Mouse (Mus musculus) lung, embryonic 15.5 days (tissue): ENCODE data around the gene Sema6d. TPM values are rescaled to one million over a fixed set of nuclear protein-coding genes. Genes with fewer than 3 reads are reported as not detected.

Experiments
- ATAC-seq: fragments of 200-750 bp; cut with Nextera tagmentation; 2 replicates; pipeline ENCODE4 v1.8.0; 2017; ENCODE audit warnings: moderate number of reproducible peaks, borderline replicate concordance; ENCODE audit not compliant: low FRiP score, low TSS enrichment; ENCODE audit errors: extremely low read depth
- H3K27ac ChIP-seq: fragments of 300-500 bp; sonication (generic); 2 replicates; pipeline ENCODE4 v1.5.1; 2015; ENCODE audit warnings: moderate library complexity, mild to moderate bottlenecking, inconsistent platforms
- H3K27me3 ChIP-seq: fragments of 300-500 bp; sonication (generic); 2 replicates; pipeline ENCODE4 v1.6.1; 2015; ENCODE audit warnings: inconsistent platforms
- H3K36me3 ChIP-seq: fragments of 300-500 bp; sonication (generic); 2 replicates; pipeline ENCODE4 v1.6.1; 2015; ENCODE audit warnings: inconsistent platforms
- H3K4me1 ChIP-seq: fragments of 300-500 bp; sonication (generic); 2 replicates; pipeline ENCODE4 v1.6.1; 2015; ENCODE audit warnings: inconsistent platforms
- H3K4me2 ChIP-seq: fragments of 300-500 bp; sonication (generic); 2 replicates; pipeline ENCODE4 v1.6.1; 2015; ENCODE audit warnings: inconsistent platforms, mild to moderate bottlenecking, moderate library complexity
- H3K4me3 ChIP-seq: fragments of 300-500 bp; sonication (generic); 2 replicates; pipeline ENCODE4 v1.5.1; 2015; ENCODE audit warnings: mild to moderate bottlenecking, inconsistent platforms
- H3K9ac ChIP-seq: fragments of 300-500 bp; sonication (generic); 2 replicates; pipeline ENCODE4 v1.6.1; 2015; ENCODE audit warnings: inconsistent platforms
- H3K9me3 ChIP-seq: fragments of 300-500 bp; sonication (generic); 2 replicates; pipeline ENCODE4 v1.6.1; 2016; ENCODE audit warnings: inconsistent platforms
- WGBS: fragments of 180-500 bp; shearing (Covaris S2); methylation state at CpG from one replicate; pipeline ENCODE4 v1.1.7; 2015; 5-methylcytosine and 5-hydroxymethylcytosine counted together
- polyA plus RNA-seq: library from polyadenylated mRNA; unstranded; fragments of >200 nt; fragmentation: Nextera tagmentation; extraction: Ambion mirVana; gene quantifications from 2 replicates; pipeline ENCODE4 v1.2.1, GENCODE M21; 2015

The Sema6d gene
- polyA plus RNA-seq, 1 experiment from 2014 or later: 19.6 TPM

- Histone ChIP-seq H3K4me3 (peak overlapping the region; percentile 80), H3K36me3 (no peaks in the 10 kb centered on the region), H3K9ac (peak overlapping the region; percentile 83), H3K27me3 (peaks cover 12% of the 10 kb centered on the region; the same call in 1 of the 2 replicates), H3K4me2 (peak overlapping the region; percentile 90), H3K9me3 (no peaks in the 10 kb centered on the region), H3K27ac (peak overlapping the region; percentile 99), H3K4me1 (peaks cover 33% of the 10 kb centered on the region)
- WGBS: 9% methylated on average over 13 of the region's 13 CpGs
- no peak for ATAC-seq
Observed at GRCm38 (mm10) chr2:124611226-124611625, 521.5 kb downstream of the Sema6d start.

- Histone ChIP-seq H3K9ac (peak overlapping the region; percentile 2), H3K27me3 (peaks cover 7% of the 10 kb centered on the region; the same call in 1 of the 2 replicates), H3K36me3 (no peaks in the 10 kb centered on the region), H3K27ac (peak overlapping the region; percentile 31; the same call in 1 of the 2 replicates), H3K4me2 (peak overlapping the region; percentile 90), H3K4me1 (peaks cover 39% of the 10 kb centered on the region), H3K9me3 (no peaks in the 10 kb centered on the region), H3K4me3 (peak overlapping the region; percentile 80)
- no peak for ATAC-seq
- WGBS: 24% methylated on average over 6 of the region's 6 CpGs
Observed at GRCm38 (mm10) chr2:124612276-124612675, 522.5 kb downstream of the Sema6d start.

- WGBS: 33% methylated on average over 10 of the region's 10 CpGs
- H3K27ac ChIP-seq: peak overlapping the region; percentile 31; the same call in 1 of the 2 replicates
- H3K36me3 ChIP-seq: no peaks in the 10 kb centered on the region
- H3K27me3 ChIP-seq: peaks cover 7% of the 10 kb centered on the region; the same call in 1 of the 2 replicates
- peak overlapping the region; percentile 90 for H3K4me2 ChIP-seq
- H3K4me3 ChIP-seq: peak overlapping the region; percentile 80
- H3K9me3 ChIP-seq: no peaks in the 10 kb centered on the region
- no peak for ATAC-seq
- peak overlapping the region; percentile 2 for H3K9ac ChIP-seq
- peaks cover 45% of the 10 kb centered on the region for H3K4me1 ChIP-seq
Observed at GRCm38 (mm10) chr2:124612727-124613510, 523.1 kb downstream of the Sema6d start.

DNA sequence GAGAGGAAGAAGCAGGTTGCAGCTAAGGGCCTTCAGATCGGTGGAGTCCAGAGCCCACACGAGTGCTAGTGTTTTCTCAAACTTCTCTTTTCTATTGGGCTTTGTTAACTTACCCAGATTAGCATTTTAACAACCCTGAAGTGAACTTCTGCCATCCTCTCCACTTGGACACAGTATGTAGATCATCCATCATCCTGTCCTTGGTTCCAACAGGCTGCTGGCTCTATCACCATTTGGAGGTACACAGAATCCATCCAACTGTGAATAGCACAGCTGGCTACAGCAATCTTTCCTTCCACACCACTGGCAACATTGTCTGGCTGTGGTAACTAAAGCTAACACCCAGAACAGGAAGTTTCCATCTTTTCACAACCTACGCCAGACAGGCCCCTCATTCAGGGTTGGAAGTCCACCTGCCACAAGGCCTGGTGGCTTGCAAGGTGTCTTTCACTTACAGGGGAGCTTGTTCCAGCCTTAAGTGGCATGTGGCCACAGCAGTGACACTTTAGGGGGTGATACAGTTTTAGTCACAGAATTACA is 524.0 kb downstream of the Sema6d start:
- Histone ChIP-seq H3K4me3 (peak overlapping the region; percentile 80), H3K9ac (no peak overlapping the region), H3K4me1 (peaks cover 42% of the 10 kb centered on the region), H3K36me3 (no peaks in the 10 kb centered on the region), H3K9me3 (no peaks in the 10 kb centered on the region), H3K27ac (no peak overlapping the region), H3K4me2 (peak overlapping the region; percentile 90), H3K27me3 (peaks cover 7% of the 10 kb centered on the region; the same call in 1 of the 2 replicates)
- 36% methylated on average over 3 of the region's 3 CpGs for WGBS
- no peak for ATAC-seq

DNA sequence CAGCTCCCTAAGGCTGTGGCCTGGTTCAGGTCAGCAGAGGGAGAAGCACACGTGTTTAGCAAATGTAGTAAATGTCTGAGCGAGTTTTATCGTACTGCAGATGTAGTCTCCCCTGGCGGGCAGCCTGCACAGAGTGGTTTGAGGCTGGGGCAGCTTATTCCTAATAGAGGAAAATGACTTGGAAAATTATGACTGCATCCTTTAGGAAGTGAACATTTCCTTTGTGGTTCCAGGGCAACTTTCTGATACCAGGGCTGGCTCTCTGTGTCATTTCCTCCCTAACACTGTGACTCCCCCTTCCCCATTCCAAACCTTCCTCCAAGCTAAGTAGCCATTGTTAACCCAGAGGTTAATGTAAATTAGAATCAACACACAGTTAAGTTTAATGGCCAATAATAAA is 527.0 kb downstream of the Sema6d start:
- Histone ChIP-seq H3K4me1 (peaks cover 37% of the 10 kb centered on the region), H3K9ac (no peak overlapping the region), H3K9me3 (no peaks in the 10 kb centered on the region), H3K27me3 (peaks cover 7% of the 10 kb centered on the region; the same call in 1 of the 2 replicates), H3K4me2 (0 out of 2 replicates have a peak overlapping the region, but pooled peaks have one; percentile 2), H3K4me3 (no peak overlapping the region), H3K27ac (peak overlapping the region; percentile 17; the same call in 1 of the 2 replicates), H3K36me3 (no peaks in the 10 kb centered on the region)
- WGBS: 56% methylated on average over 4 of the region's 4 CpGs
- ATAC-seq: no peak

DNA sequence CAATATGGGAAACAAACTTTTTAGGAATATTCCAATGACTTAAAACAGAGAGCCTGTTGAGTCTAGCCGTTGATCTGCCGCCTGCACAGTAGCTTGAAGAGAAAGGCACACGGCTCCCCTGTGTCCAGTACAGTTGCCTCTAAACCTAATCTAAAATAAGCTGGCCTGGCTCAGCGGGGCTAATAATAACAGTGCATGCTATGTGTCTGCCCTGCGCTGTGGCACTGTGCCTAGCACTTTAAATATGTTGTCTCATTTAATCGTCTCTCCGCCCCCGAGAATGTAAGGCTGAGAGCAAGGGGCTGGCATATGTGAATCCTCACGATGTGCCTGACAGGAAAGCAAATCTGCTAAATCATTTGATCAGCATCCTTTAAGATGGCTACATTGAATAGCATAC is 527.7 kb downstream of the Sema6d start:
- Histone ChIP-seq H3K9ac (no peak overlapping the region), H3K36me3 (no peaks in the 10 kb centered on the region), H3K9me3 (no peaks in the 10 kb centered on the region), H3K27me3 (peaks cover 2% of the 10 kb centered on the region; the same call in 1 of the 2 replicates), H3K4me2 (0 out of 2 replicates have a peak overlapping the region, but pooled peaks have one; percentile 1), H3K4me1 (peaks cover 41% of the 10 kb centered on the region), H3K4me3 (no peak overlapping the region), H3K27ac (0 out of 2 replicates have a peak overlapping the region, but pooled peaks have one; percentile 2)
- 51% methylated on average over 9 of the region's 9 CpGs for WGBS
- ATAC-seq: no peak

GRCm38 (mm10) chr2:124618091-124618490 is 528.3 kb downstream of the Sema6d start:
- no peaks in the 10 kb centered on the region for H3K27me3 ChIP-seq
- H3K27ac ChIP-seq: no peak overlapping the region
- H3K4me2 ChIP-seq: no peak overlapping the region
- ATAC-seq: no peak
- H3K4me1 ChIP-seq: peaks cover 35% of the 10 kb centered on the region
- 61% methylated on average over 5 of the region's 5 CpGs for WGBS
- H3K9ac ChIP-seq: no peak overlapping the region
- no peaks in the 10 kb centered on the region for H3K36me3 ChIP-seq
- H3K9me3 ChIP-seq: no peaks in the 10 kb centered on the region
- H3K4me3 ChIP-seq: no peak overlapping the region

DNA sequence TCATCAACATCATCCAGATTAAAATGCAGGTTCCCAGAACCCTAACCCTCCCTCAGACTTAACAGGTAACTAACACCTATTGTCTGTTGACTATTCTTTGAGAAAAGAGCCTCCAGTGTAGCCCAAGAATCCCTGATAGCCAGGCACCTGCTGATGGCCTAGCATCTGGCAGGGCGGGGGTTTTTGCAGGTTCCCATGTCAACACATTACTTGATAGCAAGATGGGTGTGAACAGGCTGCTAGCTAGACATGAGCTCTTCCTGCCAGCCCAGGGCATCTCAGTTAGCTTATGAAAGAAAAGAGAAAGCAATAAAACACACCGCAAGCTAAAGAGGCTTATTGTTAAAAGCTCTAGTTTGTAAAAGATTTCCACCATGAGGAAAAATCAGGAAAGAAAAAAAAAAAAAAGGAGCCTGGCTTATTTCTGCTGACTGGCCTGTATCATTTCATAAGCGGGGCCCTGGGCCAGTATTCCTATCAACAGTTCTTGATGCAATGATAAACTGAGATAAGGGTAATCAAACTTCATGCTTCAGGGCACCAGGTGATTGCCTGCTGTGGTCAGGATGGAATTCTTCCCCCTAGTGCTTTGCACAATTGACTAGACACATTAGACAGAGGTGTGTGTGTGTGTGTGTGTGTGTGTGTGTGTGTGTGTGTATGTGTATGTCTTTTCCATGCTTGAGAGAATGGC is 528.9 kb downstream of the Sema6d start:
- no peaks in the 10 kb centered on the region for H3K36me3 ChIP-seq
- H3K27ac ChIP-seq: no peak overlapping the region
- peaks cover 34% of the 10 kb centered on the region for H3K4me1 ChIP-seq
- no peaks in the 10 kb centered on the region for H3K9me3 ChIP-seq
- no peaks in the 10 kb centered on the region for H3K27me3 ChIP-seq
- no peak overlapping the region for H3K4me2 ChIP-seq
- WGBS: 63% methylated on average over 3 of the region's 3 CpGs
- H3K9ac ChIP-seq: no peak overlapping the region
- no peak overlapping the region for H3K4me3 ChIP-seq
- no peak for ATAC-seq

DNA sequence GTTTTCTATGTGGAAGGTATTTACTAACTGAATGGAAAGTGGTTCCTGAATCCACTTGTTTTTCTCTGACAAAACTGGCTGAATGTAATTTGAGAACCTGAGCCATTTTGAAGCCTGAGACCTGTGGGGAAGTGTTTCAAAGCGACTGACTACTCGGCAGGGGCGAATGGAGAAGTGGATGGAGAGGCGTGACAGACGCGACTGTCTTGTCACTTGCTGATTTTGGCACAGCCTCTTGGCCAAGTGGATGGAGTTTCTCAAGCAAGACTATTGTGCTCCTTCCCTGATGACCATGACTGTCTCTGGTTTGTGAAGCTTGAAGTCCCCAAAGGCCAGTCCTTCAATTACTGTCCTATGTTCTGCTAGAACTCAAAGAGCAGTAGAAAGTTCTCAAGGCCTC is 530.7 kb downstream of the Sema6d start:
- Histone ChIP-seq H3K27me3 (no peaks in the 10 kb centered on the region), H3K36me3 (no peaks in the 10 kb centered on the region), H3K9me3 (no peaks in the 10 kb centered on the region), H3K4me1 (peaks cover 24% of the 10 kb centered on the region), H3K9ac (no peak overlapping the region), H3K4me3 (no peak overlapping the region), H3K27ac (no peak overlapping the region), H3K4me2 (no peak overlapping the region)
- 50% methylated on average over 6 of the region's 6 CpGs for WGBS
- no peak for ATAC-seq

DNA sequence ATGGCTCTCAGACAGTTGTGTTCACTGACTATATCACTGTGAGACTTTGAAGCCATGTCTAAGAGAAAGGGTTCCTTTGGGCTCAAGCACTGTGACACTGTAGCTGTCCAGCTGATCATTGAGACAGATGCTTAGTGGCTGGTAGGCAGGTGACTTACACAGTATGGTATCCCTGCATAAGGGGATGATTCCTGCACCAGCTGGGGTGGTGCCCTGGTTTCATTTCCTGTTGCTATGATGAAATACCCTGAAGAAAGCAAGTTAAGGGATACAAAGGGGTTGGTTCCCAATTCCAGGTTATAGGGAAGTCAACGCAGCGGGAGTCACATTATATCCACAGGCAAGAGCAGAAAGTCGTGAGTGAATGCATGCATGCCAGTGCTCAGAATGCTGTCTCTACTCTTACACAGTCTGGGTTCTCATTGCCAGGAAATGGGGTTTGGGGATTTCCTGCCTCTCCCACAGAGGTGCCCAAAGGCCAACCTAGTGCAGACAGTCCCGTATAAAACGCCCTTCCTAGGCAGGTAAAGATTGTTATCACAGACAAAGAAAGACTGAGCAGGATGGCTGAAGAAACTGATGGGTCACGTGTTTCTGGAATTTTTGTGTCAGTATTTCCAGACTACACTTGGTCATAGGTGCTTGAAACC is 532.3 kb downstream of the Sema6d start:
- no peak for ATAC-seq
- no peak overlapping the region for H3K9ac ChIP-seq
- H3K9me3 ChIP-seq: no peaks in the 10 kb centered on the region
- peaks cover 14% of the 10 kb centered on the region; the same call in 1 of the 2 replicates for H3K4me1 ChIP-seq
- H3K27ac ChIP-seq: no peak overlapping the region
- H3K36me3 ChIP-seq: no peaks in the 10 kb centered on the region
- no peak overlapping the region for H3K4me2 ChIP-seq
- no peak overlapping the region for H3K4me3 ChIP-seq
- 72% methylated on average over 6 of the region's 6 CpGs for WGBS
- H3K27me3 ChIP-seq: no peaks in the 10 kb centered on the region

GRCm38 (mm10) chr2:124624247-124624929 is 534.6 kb downstream of the Sema6d start:
- H3K4me3 ChIP-seq: no peak overlapping the region
- H3K4me1 ChIP-seq: peaks cover 4% of the 10 kb centered on the region; the same call in 1 of the 2 replicates
- no peak overlapping the region for H3K9ac ChIP-seq
- no peak overlapping the region for H3K27ac ChIP-seq
- no peak for ATAC-seq
- no peaks in the 10 kb centered on the region for H3K36me3 ChIP-seq
- no peaks in the 10 kb centered on the region for H3K9me3 ChIP-seq
- no peaks in the 10 kb centered on the region for H3K27me3 ChIP-seq
- H3K4me2 ChIP-seq: no peak overlapping the region
- WGBS: 91% methylated on average over 10 of the region's 10 CpGs
